Mouse (Mus musculus) intestine, embryonic 16.5 days (tissue): Measurements from ENCODE around the gene Gtdc1. TPM values are rescaled to one million over a fixed set of nuclear protein-coding genes. Genes with fewer than 3 reads are reported as not detected.

Experiments used
- ATAC-seq: fragments of 200-750 bp; cut with Nextera tagmentation; 2 replicates; pipeline ENCODE4 v1.8.0; 2017; ENCODE audit warnings: moderate TSS enrichment, moderate library complexity
- H3K27ac ChIP-seq: fragments of 300-500 bp; sonication (generic); 2 replicates; pipeline ENCODE4 v1.5.1; 2014; ENCODE audit warnings: mild to moderate bottlenecking, low read length
- H3K27me3 ChIP-seq: fragments of 300-500 bp; sonication (generic); replicated peaks from 2 replicates; pipeline ENCODE4 v1.6.1; 2014; ENCODE audit warnings: low read length, control low read depth, mixed read lengths; ENCODE audit not compliant: control insufficient read depth, insufficient read depth
- H3K36me3 ChIP-seq: fragments of 300-500 bp; sonication (generic); 2 replicates; pipeline ENCODE4 v1.6.1; 2014; ENCODE audit warnings: low read length, control low read depth; ENCODE audit not compliant: control insufficient read depth, insufficient read depth
- H3K4me1 ChIP-seq: fragments of 300-500 bp; sonication (generic); 2 replicates; pipeline ENCODE4 v1.6.1; 2014; ENCODE audit warnings: low read length, control low read depth, mixed read lengths; ENCODE audit not compliant: control insufficient read depth, insufficient read depth
- H3K4me2 ChIP-seq: fragments of 300-500 bp; sonication (generic); 2 replicates; pipeline ENCODE4 v1.6.1; 2014; ENCODE audit warnings: low read depth, low read length, control low read depth
- H3K4me3 ChIP-seq: fragments of 300-500 bp; sonication (generic); 2 replicates; pipeline ENCODE4 v1.5.1; 2014; ENCODE audit warnings: mild to moderate bottlenecking, low read length
- H3K9ac ChIP-seq: fragments of 300-500 bp; sonication (generic); 2 replicates; pipeline ENCODE4 v1.6.1; 2014; ENCODE audit warnings: low read depth, low read length
- H3K9me3 ChIP-seq: fragments of 300-500 bp; sonication (generic); 2 replicates; pipeline ENCODE4 v1.6.1; 2016; ENCODE audit warnings: low read length, control low read depth; ENCODE audit not compliant: control insufficient read depth
- WGBS: fragments of 180-500 bp; shearing (Covaris S2); extraction: QIAGEN DNeasy Blood & Tissue Kit; methylation state at CpG from one replicate; pipeline ENCODE4 v1.1.7; 2014; 5-methylcytosine and 5-hydroxymethylcytosine counted together
- polyA plus RNA-seq: library from polyadenylated mRNA; unstranded; fragments of >200 nt; fragmentation: Nextera tagmentation; extraction: Ambion mirVana; gene quantifications from 2 replicates; pipeline ENCODE4 v1.2.1, GENCODE M21; 2015

Gene Gtdc1
- polyA plus RNA-seq, 1 experiment from 2014 or later = 6.6 TPM

DNA sequence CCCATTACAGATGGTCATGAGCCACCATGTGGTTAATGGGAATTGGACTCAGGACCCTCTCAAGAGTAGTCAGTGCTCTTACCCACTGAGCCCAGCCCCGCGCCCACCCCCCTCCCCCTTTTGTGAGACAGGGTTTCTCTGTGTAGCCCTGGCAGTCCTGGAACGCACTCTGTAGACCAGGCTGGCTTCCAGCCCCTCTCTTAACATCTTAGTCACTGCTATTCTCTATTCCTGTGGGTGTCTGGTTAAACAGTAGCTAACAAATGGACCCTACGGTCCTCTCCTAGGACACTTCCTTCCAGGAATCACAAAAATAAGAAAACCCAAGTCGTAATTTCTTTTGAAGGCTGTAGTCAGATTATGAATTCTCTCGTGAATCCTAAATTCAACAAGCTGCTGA, 386.6 kb downstream of the Gtdc1 start:
- H3K9ac ChIP-seq = no peak overlapping the region
- ATAC-seq = no peak
- H3K9me3 ChIP-seq = no peaks in the 10 kb centered on the region
- no peak overlapping the region for H3K4me3 ChIP-seq
- 80% methylated on average over 6 of the region's 6 CpGs for WGBS
- no peak overlapping the region for H3K4me2 ChIP-seq
- H3K36me3 ChIP-seq = no peaks in the 10 kb centered on the region
- no peaks in the 10 kb centered on the region for H3K4me1 ChIP-seq
- H3K27me3 ChIP-seq = no peaks in the 10 kb centered on the region
- no peak overlapping the region for H3K27ac ChIP-seq

DNA sequence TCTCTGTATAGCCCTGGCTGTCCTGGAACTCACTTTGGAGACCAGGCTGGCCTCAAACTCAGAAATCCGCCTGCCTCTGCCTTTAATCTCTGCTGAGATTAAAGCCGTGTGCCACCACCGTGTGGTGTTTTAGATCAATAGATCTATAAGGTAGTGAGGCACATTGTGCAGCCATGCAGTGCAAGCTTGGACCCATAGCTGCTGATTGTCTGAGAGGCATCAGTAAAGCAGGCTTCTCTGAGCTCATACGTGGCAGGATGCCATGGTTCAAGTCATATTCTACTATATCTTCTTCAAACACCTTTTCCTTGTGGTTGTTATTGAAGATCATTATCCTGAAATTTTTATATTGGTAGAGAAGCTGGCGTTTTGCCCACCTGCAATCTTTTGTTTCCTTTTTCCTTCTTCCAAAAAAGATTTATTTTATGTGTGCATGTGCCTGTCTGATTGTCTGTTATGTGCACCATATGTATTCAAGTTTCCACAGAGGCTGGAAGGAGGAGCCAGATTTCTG, 388.3 kb downstream of the Gtdc1 start:
- Histone ChIP-seq H3K4me2 (no peak overlapping the region), H3K9ac (no peak overlapping the region), H3K36me3 (no peaks in the 10 kb centered on the region), H3K4me1 (no peaks in the 10 kb centered on the region), H3K4me3 (no peak overlapping the region), H3K27ac (no peak overlapping the region), H3K27me3 (no peaks in the 10 kb centered on the region), H3K9me3 (no peaks in the 10 kb centered on the region)
- 84% methylated on average over 5 of the region's 5 CpGs for WGBS
- no peak for ATAC-seq

DNA sequence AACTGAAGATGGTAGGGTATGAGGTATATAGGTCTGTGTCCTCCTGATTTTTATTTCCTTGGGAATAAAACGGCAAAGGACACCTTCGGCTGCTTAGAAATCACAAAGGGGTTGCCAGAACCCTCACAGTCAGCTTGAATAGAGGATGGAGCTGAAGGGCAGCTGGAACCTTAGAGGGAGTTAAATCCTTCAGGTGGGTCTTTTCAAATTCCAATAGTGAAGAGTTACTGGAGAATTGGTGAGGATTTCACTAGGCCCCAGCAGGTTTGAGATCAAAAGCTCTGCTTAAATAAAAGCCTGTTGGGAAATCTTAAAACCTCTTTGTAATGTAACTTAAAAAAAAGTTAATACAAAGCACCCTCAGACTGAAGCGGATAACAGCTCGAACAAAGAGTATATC, 389.3 kb downstream of the Gtdc1 start:
- Histone ChIP-seq H3K4me3 (no peak overlapping the region), H3K9me3 (no peaks in the 10 kb centered on the region), H3K27me3 (no peaks in the 10 kb centered on the region), H3K27ac (no peak overlapping the region), H3K36me3 (no peaks in the 10 kb centered on the region), H3K4me1 (no peaks in the 10 kb centered on the region), H3K9ac (no peak overlapping the region), H3K4me2 (no peak overlapping the region)
- no peak for ATAC-seq
- 74% methylated on average over 4 of the region's 4 CpGs for WGBS

DNA sequence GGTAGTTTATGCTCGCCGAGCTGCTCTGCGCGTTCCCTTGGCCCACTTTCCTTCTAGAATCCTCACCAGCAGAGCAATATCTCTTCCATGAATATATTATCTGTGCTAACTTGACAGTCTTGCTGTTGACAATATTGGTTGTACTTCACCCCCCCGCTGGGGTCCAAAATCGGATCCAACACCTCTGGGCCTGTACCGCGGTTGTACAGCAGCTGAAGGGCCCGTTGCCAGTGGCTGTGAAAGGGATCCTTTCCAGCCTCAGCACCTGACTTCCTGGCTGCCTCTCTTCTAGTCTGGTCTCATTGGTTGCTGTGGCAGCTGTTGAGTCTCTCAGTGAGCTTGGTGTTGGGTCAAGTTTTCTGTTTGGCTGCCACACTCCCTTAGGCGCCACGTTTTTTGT, 391.7 kb downstream of the Gtdc1 start:
- no peak overlapping the region for H3K4me3 ChIP-seq
- H3K9ac ChIP-seq = no peak overlapping the region
- no peaks in the 10 kb centered on the region for H3K4me1 ChIP-seq
- no peak overlapping the region for H3K4me2 ChIP-seq
- WGBS = 94% methylated on average over 11 of the region's 11 CpGs
- H3K27ac ChIP-seq = no peak overlapping the region
- no peak for ATAC-seq
- H3K36me3 ChIP-seq = no peaks in the 10 kb centered on the region
- no peaks in the 10 kb centered on the region for H3K9me3 ChIP-seq
- no peaks in the 10 kb centered on the region for H3K27me3 ChIP-seq

DNA sequence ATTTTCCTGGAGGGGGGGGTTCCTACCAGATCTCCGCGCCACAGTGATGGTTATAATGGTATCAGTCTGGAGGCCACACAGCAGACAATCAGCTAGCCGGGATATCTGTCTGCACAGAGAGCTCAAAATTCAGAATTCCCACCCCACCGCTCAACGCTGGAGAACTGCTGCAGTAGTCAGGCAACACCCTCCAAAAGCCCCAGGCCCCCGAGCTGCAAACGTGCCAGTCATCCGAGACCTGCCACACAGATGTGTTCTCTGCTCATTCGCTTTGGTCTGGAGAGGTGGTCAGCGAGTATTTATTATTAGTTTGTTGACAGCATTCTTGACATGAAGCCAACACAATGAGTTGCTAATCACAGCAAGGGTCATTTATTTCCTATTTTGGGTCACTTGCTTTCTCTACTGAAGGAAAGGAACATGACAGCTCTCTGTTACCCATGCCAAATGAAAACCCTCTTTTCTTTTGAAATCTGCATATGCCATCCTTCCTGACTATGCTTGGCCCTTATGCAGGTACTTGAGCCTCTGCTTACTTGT, 392.3 kb downstream of the Gtdc1 start:
- Histone ChIP-seq H3K4me2 (no peak overlapping the region), H3K27me3 (no peaks in the 10 kb centered on the region), H3K4me3 (no peak overlapping the region), H3K36me3 (no peaks in the 10 kb centered on the region), H3K4me1 (no peaks in the 10 kb centered on the region), H3K27ac (no peak overlapping the region), H3K9me3 (no peaks in the 10 kb centered on the region), H3K9ac (no peak overlapping the region)
- 87% methylated on average over 10 of the region's 10 CpGs for WGBS
- ATAC-seq = no peak

DNA sequence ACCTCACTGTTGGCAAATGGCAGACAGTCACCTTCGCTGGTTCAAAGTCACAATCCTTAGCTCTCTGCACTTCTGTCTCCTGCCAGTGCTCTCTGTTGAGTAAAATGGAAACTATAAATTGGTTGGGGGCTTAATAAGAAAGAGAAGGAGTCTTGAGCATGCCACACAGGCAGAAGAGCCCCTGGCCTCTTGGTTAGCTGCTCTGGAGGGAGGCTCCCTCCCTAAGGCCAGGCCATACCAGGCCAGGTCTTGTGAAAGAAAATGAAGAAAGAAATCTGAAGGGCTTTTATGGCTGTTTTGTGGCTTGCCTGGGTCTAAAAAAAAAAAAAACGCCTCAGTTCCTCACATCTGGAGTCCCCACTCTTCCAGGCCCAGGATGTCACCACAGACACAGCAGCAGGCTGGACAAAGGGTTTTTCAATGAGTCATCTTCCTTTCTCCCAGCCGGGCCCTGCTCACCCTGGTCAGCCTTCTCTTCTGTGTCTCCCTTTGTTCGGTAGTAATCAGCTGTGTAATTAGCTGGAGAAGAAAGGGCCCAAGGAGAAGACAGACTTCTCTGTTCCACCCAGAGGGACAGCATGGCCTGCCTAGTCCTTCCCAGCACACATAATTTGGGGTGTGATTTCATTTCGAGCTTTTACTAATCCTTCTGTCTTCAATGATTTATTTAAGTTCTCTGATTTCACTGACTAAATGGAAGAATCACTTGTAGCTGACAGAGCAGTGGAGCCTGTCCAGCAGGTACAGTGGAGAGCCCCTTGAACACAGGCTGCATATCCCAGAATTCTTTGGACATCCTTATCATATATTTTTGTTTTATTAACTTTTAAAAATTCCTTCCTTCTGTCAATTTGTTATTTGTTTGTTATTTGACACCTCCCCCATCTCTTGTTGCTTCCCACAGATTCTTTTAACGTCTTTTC, 401.1 kb downstream of the Gtdc1 start:
- Histone ChIP-seq H3K27ac (no peak overlapping the region), H3K4me3 (no peak overlapping the region), H3K9me3 (no peaks in the 10 kb centered on the region), H3K4me1 (no peaks in the 10 kb centered on the region), H3K9ac (no peak overlapping the region), H3K27me3 (no peaks in the 10 kb centered on the region), H3K4me2 (no peak overlapping the region), H3K36me3 (no peaks in the 10 kb centered on the region)
- 29% methylated on average over 6 of the region's 6 CpGs for WGBS
- no peak for ATAC-seq

DNA sequence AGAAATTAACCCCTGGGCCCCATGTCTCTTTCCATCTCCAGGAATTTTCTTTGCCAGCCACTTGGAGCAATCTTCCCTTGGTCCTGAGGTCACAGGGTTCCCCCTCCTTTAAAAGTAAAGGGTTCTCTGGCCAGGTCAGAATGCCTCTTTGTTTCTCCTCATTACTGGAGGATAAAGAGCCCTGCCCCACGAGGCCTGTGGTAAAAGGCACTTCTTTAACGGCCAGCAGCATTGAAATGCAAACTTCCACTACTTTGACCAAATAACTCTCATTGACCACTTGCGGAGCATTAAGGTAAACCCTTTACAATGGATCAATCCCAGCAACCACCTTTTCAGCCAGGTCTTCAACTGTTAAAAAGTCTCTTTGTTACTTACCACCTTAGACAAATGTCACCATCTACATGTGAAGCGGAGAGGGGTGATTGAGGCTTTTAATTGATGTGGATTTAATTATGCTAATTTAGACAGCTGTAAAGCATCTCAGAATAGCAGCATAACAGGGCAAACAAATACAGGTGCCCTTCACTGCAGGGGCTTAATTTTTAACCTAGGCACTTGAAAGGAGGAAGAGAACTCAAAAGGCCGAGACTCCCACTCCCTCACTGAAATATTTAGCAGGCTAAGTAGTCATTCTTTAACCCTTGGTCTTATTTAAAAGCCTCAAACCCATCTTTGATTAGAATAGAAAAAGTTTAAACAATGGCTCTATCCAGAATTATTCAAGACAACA, 402.1 kb downstream of the Gtdc1 start:
- 41% methylated on average over 5 of the region's 5 CpGs for WGBS

DNA sequence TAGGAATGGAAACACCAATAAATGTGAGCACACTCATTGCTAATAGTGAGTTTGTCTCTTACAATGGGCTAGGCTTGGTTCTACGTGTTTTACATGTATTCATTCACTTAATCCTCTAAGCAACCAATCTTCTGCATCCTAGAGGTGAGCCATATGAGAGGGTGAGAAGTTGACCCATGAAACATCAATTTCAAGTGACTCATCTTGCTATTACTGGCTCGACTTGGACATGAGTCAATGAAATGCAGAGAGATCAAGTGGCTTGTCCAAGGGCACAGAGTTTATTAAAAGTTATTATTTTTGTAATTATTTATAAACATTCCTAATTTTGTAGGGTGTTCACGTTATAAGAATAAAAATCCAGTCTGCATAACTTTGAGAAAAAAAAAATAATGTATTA, 408.2 kb downstream of the Gtdc1 start:
- no peak overlapping the region for H3K4me3 ChIP-seq
- H3K9ac ChIP-seq = no peak overlapping the region
- H3K27me3 ChIP-seq = no peaks in the 10 kb centered on the region
- no peaks in the 10 kb centered on the region for H3K36me3 ChIP-seq
- no peaks in the 10 kb centered on the region for H3K9me3 ChIP-seq
- ATAC-seq = no peak
- no peak overlapping the region for H3K27ac ChIP-seq
- no peak overlapping the region for H3K4me2 ChIP-seq
- H3K4me1 ChIP-seq = no peaks in the 10 kb centered on the region
- 83% methylated on average over 3 of the region's 3 CpGs for WGBS

More for the DNA sequence above, 402.1 kb downstream of the Gtdc1 start:
- Histone ChIP-seq H3K27ac (no peak overlapping the region), H3K4me1 (no peaks in the 10 kb centered on the region), H3K9ac (no peak overlapping the region), H3K9me3 (no peaks in the 10 kb centered on the region), H3K27me3 (no peaks in the 10 kb centered on the region), H3K36me3 (no peaks in the 10 kb centered on the region), H3K4me2 (no peak overlapping the region), H3K4me3 (no peak overlapping the region)
- ATAC-seq = no peak

DNA sequence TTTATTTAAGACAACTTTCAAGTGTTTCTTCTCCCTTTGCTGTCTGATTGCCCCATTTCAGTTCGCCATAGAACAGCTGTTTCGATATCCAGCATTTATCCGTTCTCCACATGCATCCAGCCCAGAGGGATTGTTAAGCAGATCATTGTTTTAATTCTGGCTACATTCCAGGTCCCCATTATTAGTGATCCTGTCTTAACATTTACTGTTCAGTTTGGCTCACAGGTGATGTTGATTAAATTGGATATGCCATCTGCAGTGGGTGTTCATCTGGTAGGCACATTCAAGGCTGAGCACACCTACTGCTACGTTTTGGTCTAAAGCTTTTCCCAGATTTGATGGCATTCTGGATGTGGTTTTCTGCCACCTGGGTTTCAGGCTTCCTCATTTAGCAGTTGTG, 409.4 kb downstream of the Gtdc1 start:
- H3K4me1 ChIP-seq = no peaks in the 10 kb centered on the region
- H3K4me3 ChIP-seq = no peak overlapping the region
- H3K27ac ChIP-seq = no peak overlapping the region
- no peak overlapping the region for H3K4me2 ChIP-seq
- ATAC-seq = no peak
- no peaks in the 10 kb centered on the region for H3K9me3 ChIP-seq
- H3K27me3 ChIP-seq = no peaks in the 10 kb centered on the region
- H3K9ac ChIP-seq = no peak overlapping the region
- no peaks in the 10 kb centered on the region for H3K36me3 ChIP-seq
- 63% methylated on average over 4 of the region's 4 CpGs for WGBS
